Mouse (Mus musculus) urinary bladder, postnatal 0 days (tissue): ENCODE data around the gene Wbp11. TPM values are rescaled to one million over a fixed set of nuclear protein-coding genes. Genes with fewer than 3 reads are reported as not detected.

Experiments used
- microRNA-seq: library from miRNA; unstranded; fragments of <30 nt; microRNA quantifications from one replicate; pipeline ENCODE4, GENCODE M21; 2016
- polyA plus RNA-seq: library from polyadenylated mRNA; unstranded; fragments of >200 nt; fragmentation: Nextera tagmentation; extraction: Ambion mirVana; gene quantifications from 2 replicates; pipeline ENCODE4 v1.2.1, GENCODE M21; 2015

Gene Wbp11
- polyA plus RNA-seq: 45.0 and 50.6 TPM in 2 replicates

GRCm38 (mm10) chr6:136827881-136828561, at the start of gene Wbp11:
Wbp11 (minus strand) TSS chr6:136828233.

GRCm38 (mm10) chr6:136875670-136876069, 47.6 kb upstream of the Wbp11 start, which contains the start of gene Mgp:
Mgp (minus strand) TSS chr6:136875823.

GRCm38 (mm10) chr6:136857186-136857872, 29.3 kb upstream of the Wbp11 start, which contains the start of gene Art4:
Art4 (minus strand) TSS chr6:136857733.

GRCm38 (mm10) chr6:136835352-136835751, 7.3 kb upstream of the Wbp11 start, which contains the start of gene Smco3:
Smco3 (minus strand) TSS chr6:136835452.

GRCm38 (mm10) chr6:136827516-136827880, 535 bp downstream of the Wbp11 start, which contains the start of gene BC049715:
BC049715 (plus strand) TSS chr6:136827626.

GRCm38 (mm10) chr6:136808014-136808417, 20.0 kb downstream of the Wbp11 start, which contains the start of gene H2afj:
H2afj (plus strand) TSS chr6:136808244.

GRCm38 (mm10) chr6:136803739-136804633, 24.0 kb downstream of the Wbp11 start, which contains the start of gene Hist4h4:
Hist4h4 (minus strand) TSS chr6:136804415.

GRCm38 (mm10) chr6:136781377-136781986, 46.6 kb downstream of the Wbp11 start, which contains the start of gene Gucy2c:
Gucy2c (minus strand) TSS chr6:136781765.

Small RNA genes lying within 50 kb of the gene (microRNA-seq; reads per million reads assigned to microRNA genes)
- not detected for gene Gm44364

Other genes with a start within 250 kb of the Wbp11 start
- 0.80 and 0.85 TPM in 2 replicates for gene Plbd1, start 166.3 kb downstream of the Wbp11 start, polyA plus RNA-seq
- 0.05 TPM in 1 of 2 replicates, not detected in the other for gene Gucy2c, start 46.5 kb downstream of the Wbp11 start, polyA plus RNA-seq
- gene Hist4h4, start 23.8 kb downstream of the Wbp11 start, polyA plus RNA-seq: 0.16 and 0.20 TPM in 2 replicates
- 174 and 180 TPM in 2 replicates for gene H2afj, start 20.0 kb downstream of the Wbp11 start, polyA plus RNA-seq
- gene BC049715, start 607 bp downstream of the Wbp11 start, polyA plus RNA-seq: 0.54 and 0.58 TPM in 2 replicates
- not detected in 2 replicates for gene Smco3, start 7.2 kb upstream of the Wbp11 start, polyA plus RNA-seq
- 3.8 and 4.7 TPM in 2 replicates for gene Art4, start 29.5 kb upstream of the Wbp11 start, polyA plus RNA-seq
- 567 and 833 TPM in 2 replicates for gene Mgp, start 47.6 kb upstream of the Wbp11 start, polyA plus RNA-seq
- gene Erp27, start 93.9 kb upstream of the Wbp11 start, polyA plus RNA-seq: 0.45 and 0.53 TPM in 2 replicates
- gene Pde6h, start 95.6 kb upstream of the Wbp11 start, polyA plus RNA-seq: 0.51 and 0.61 TPM in 2 replicates
- gene Arhgdib, start 113.7 kb upstream of the Wbp11 start, polyA plus RNA-seq: 96.9 and 120 TPM in 2 replicates